ENCODE assay signal across 1 mouse cellular context in the genomic region with DNA sequence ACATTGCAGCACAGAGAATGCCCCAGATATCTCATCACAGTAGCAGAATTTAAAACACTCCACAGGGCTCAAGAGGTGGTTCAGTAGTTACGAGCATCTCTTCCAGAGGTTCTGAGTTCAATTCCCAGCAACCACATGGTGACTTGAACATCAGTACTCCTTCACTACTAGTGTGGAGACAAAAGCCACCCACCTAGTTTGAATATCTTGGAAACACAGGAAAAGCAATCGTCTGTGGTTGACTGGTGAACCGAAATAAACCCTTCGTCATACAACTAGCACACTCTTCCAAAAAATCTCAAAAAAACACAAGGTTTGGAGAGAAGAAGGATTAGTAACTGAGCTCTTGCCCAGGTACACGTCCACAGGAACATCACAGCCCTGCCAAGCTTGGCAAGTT.
A peak's percentile ranks its signal among the peaks of the same experiment; 100 is the strongest.
TF ChIP-seq lines count a peak whose summit lies in the region.

No protein-coding gene starts in this region.

TF ChIP-seq in CH12.LX, 34 proteins besides CTCF, POLR2A, EP300 and RAD21 (continued from another document):
- TF ChIP-seq RCOR1 (conservative IDR thresholded peaks at IDR 0.05; ENCODE audit: low read depth, low read length), result peak; percentile 48; the same call in 1 of the 2 replicates
- no peak for TF ChIP-seq PAX5 (IDR thresholded peaks at IDR 0.05; ENCODE audit: low read length)
- peak; percentile 79 for TF ChIP-seq MAX (IDR thresholded peaks at IDR 0.05; ENCODE audit: low read length)
- peak; percentile 63 for TF ChIP-seq BHLHE40 (IDR thresholded peaks at IDR 0.05; ENCODE audit: low read depth, low read length)
- no peak for TF ChIP-seq TBP (conservative IDR thresholded peaks at IDR 0.05; ENCODE audit: low read depth, low read length)
- peak; percentile 66 for TF ChIP-seq MXI1 (IDR thresholded peaks at IDR 0.05; ENCODE audit: low read depth, low read length)
- TF ChIP-seq ZNF384 (IDR thresholded peaks at IDR 0.05; ENCODE audit: low read depth, low read length), result peak; percentile 56
- peak; percentile 90 for TF ChIP-seq MEF2A (IDR thresholded peaks at IDR 0.05; ENCODE audit: borderline replicate concordance, low read depth, low read length)
- 0 out of 2 replicates have a peak, but pooled peaks have one; percentile 37 for TF ChIP-seq JUND (conservative IDR thresholded peaks at IDR 0.05; ENCODE audit: low read depth, low read length)
- TF ChIP-seq SMC3 (IDR thresholded peaks at IDR 0.05; ENCODE audit: low read depth, low read length), result no peak
- 0 out of 2 replicates have a peak, but pooled peaks have one; percentile 8 for TF ChIP-seq HCFC1 (IDR thresholded peaks at IDR 0.05; ENCODE audit: low read depth, low read length)
- no peak for TF ChIP-seq GABPA (IDR thresholded peaks at IDR 0.05; ENCODE audit: insufficient replicate concordance, low read depth, low read length)
- no peak for TF ChIP-seq NRF1 (IDR thresholded peaks at IDR 0.05; ENCODE audit: low read depth, low read length)
- TF ChIP-seq MYC (IDR thresholded peaks at IDR 0.05; ENCODE audit: low read depth, low read length), result peak; percentile 85
TF ChIP-seq in CH12.LX: peak in this region for 16.
